9 mouse cellular contexts compared by ENCODE assay signal in the genomic region with DNA sequence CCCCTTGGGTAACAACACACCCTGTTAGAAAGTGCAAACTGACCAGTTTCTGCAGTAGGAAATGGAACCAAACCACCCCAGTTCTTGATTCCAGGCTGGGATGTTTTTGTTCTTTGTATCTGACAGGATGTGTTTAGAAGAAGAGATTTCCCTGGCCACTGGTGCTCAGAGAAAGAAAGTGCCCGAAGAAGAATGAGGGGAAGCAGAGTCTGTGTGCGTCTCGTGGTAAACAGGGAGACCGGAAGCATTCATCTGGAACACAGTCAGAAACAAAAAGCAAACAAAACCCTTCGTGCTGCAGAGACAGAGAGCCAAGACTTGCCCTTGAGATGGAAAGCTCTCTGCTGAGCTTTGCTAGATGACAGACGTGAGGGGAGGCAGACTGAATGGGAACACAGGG. TPM values are rescaled to one million over a fixed set of nuclear protein-coding genes. Genes with fewer than 3 reads are reported as not detected.
DNase-seq lines count a peak whose midpoint lies in the region; ATAC-seq and TF ChIP-seq lines count a peak whose summit lies in the region.
"Had no signal": no experiment of that assay in that cellular context is flagged by ENCODE, and none has a peak within 500 bp of the region (broad histone marks: within the 10 kb centered on the region; RNA-seq: fewer than 3 reads in every experiment).

No protein-coding gene starts in this region.

- H3K36me3 ChIP-seq in hindbrain, embryonic 10.5 days: no peaks in the 10 kb centered on the region
- no peaks in the 10 kb centered on the region for H3K36me3 ChIP-seq in hindbrain, embryonic 13.5 days
- H3K36me3 ChIP-seq in liver, embryonic 14.5 days (replicated peaks; ENCODE audit: control insufficient read depth, insufficient read depth, low read depth): no peaks in the 10 kb centered on the region
- H3K36me3 ChIP-seq: G1E had no signal

- TF ChIP-seq EP300 in liver, embryonic 14.5 days (IDR thresholded peaks at IDR 0.05; ENCODE audit: low read depth): no peak

- H3K4me1 ChIP-seq in hindbrain, embryonic 10.5 days (replicated peaks): peaks cover 11% of the 10 kb centered on the region
- no peaks in the 10 kb centered on the region; the same call in 1 of the 2 replicates for H3K4me1 ChIP-seq in hindbrain, embryonic 13.5 days (replicated peaks)
- peaks cover 0 to 7% of the 10 kb centered on the region in 2 experiments; a peak in 2 of 4 replicates for H3K4me1 ChIP-seq in liver, embryonic 14.5 days (replicated peaks; ENCODE audit: control insufficient read depth in 2 of 2, insufficient read depth in 2 of 2, low read length in 1 of 2)

- DNase-seq in hindbrain, embryonic 10.5 days (ENCODE audit: low spot score): no peak
- DNase-seq in adrenal gland, postnatal 14 days: peak; percentile 48
- DNase-seq in heart, postnatal 14 days: peak; percentile 40 to 44
- no peak for DNase-seq in liver, embryonic 14.5 days (ENCODE audit: low read depth in 3 of 3, low spot score in 3 of 3)
- peak; percentile 40 for DNase-seq in yolk sac, embryonic 10.5 days (ENCODE audit: low spot score)
- DNase-seq in frontal cortex, postnatal 36 days (ENCODE audit: low spot score in 2 of 2): no peak
- no peak for DNase-seq in embryo, embryonic 10 days (ENCODE audit: low spot score)

- H3K9ac ChIP-seq in hindbrain, embryonic 13.5 days: no peak overlapping the region
- H3K9ac ChIP-seq in liver, embryonic 14.5 days (replicated peaks): no peak overlapping the region

- H3K4me2 ChIP-seq in hindbrain, embryonic 13.5 days: no peak overlapping the region
- no peak overlapping the region for H3K4me2 ChIP-seq in liver, embryonic 14.5 days (ENCODE audit: low read depth)

- H3K9me3 ChIP-seq in hindbrain, embryonic 10.5 days: no peaks in the 10 kb centered on the region
- H3K9me3 ChIP-seq in hindbrain, embryonic 13.5 days: no peaks in the 10 kb centered on the region
- no peaks in the 10 kb centered on the region for H3K9me3 ChIP-seq in liver, embryonic 14.5 days (ENCODE audit: control insufficient read depth, low read length)
- H3K9me3 ChIP-seq: G1E had no signal

- no peaks in the 10 kb centered on the region for H3K27me3 ChIP-seq in hindbrain, embryonic 10.5 days (ENCODE audit: insufficient read depth, poor library complexity, severe bottlenecking)
- no peaks in the 10 kb centered on the region for H3K27me3 ChIP-seq in hindbrain, embryonic 13.5 days
- H3K27me3 ChIP-seq in liver, embryonic 14.5 days (ENCODE audit: control insufficient read depth, insufficient read depth, low read length): no peaks in the 10 kb centered on the region

- H3K4me3 ChIP-seq in hindbrain, embryonic 10.5 days: no peak overlapping the region
- H3K4me3 ChIP-seq in hindbrain, embryonic 13.5 days: no peak overlapping the region
- no peak overlapping the region for H3K4me3 ChIP-seq in liver, embryonic 14.5 days (ENCODE audit: insufficient read depth in 1 of 2, low read depth in 2 of 2, low read length in 2 of 2)

- no peak for TF ChIP-seq CTCF in liver, embryonic 14.5 days (IDR thresholded peaks at IDR 0.05; ENCODE audit: low read depth)

- intact Hi-C loops in heart, postnatal 14 days (cut with DNase I): loop anchor here (2.0 kb wide), 1 partner anchor 62 kb away; no protein-coding TSS in a partner anchor

- WGBS in hindbrain, embryonic 10.5 days: 26% methylated on average over 6 of the region's 6 CpGs
- WGBS in hindbrain, embryonic 13.5 days: 22% methylated on average over 6 of the region's 6 CpGs
- WGBS in liver, embryonic 14.5 days (ENCODE audit: insufficient replicate concordance): 13% methylated on average over 6 of the region's 6 CpGs

- ATAC-seq in hindbrain, embryonic 13.5 days (ENCODE audit: low FRiP score): no peak
- 0 out of 2 replicates have a peak, but pooled peaks have one; percentile 6 for ATAC-seq in liver, embryonic 14.5 days (ENCODE audit: insufficient read depth)

- H3K27ac ChIP-seq in hindbrain, embryonic 10.5 days: peak overlapping the region; percentile 50; the same call in 1 of the 2 replicates
- no peak overlapping the region; the same call in 1 of the 2 replicates for H3K27ac ChIP-seq in hindbrain, embryonic 13.5 days
- H3K27ac ChIP-seq in liver, embryonic 14.5 days: no peak overlapping the region

RNA-seq across cellular contexts. Expression of a gene that starts 32.0 kb away (rescaled TPM):
- polyA plus RNA-seq in hindbrain, embryonic 10.5 days (2016; fragmentation: Nextera tagmentation; extraction: Ambion mirVana): 30.3 and 32.3 TPM in 2 replicates
- 56.2 and 61.3 TPM in 2 replicates for polyA plus RNA-seq in hindbrain, embryonic 13.5 days (2015; fragmentation: Nextera tagmentation; extraction: Ambion mirVana)
- 275 and 291 TPM in 2 replicates for total RNA-seq in adrenal gland, postnatal 14 days (2021)
- total RNA-seq in heart, postnatal 14 days (2021): 100 to 1,000 TPM; 173 to 206 TPM
- polyA plus RNA-seq in liver, embryonic 14.5 days (2012; rRNA removed): 9.9 and 12.9 TPM in 2 replicates
- 10.4 and 12.3 TPM in 2 replicates for polyA plus RNA-seq in liver, embryonic 14.5 days (2014; fragmentation: Nextera tagmentation; extraction: Ambion mirVana)

Comparison
In these comparisons a context has a peak if more than half of its experiments do, and no peak if none do; other contexts are left out.
1. DNase-seq: peak in adrenal gland, postnatal 14 days (single experiment), heart, postnatal 14 days (2 of 2) and yolk sac, embryonic 10.5 days (single experiment); none in hindbrain, embryonic 10.5 days (single experiment), liver, embryonic 14.5 days (0 of 3), frontal cortex, postnatal 36 days (0 of 2) and embryo, embryonic 10 days (single experiment).